Mouse (Mus musculus) kidney, embryonic 16.5 days (tissue): ENCODE results near the gene Ptprt. TPM values are rescaled to one million over a fixed set of nuclear protein-coding genes. Genes with fewer than 3 reads are reported as not detected.

Source experiments
- ATAC-seq: fragments of 200-750 bp; cut with Nextera tagmentation; 2 replicates; pipeline ENCODE4 v1.8.0; 2017; ENCODE audit warnings: moderate TSS enrichment; ENCODE audit not compliant: low FRiP score, low TSS enrichment
- H3K27ac ChIP-seq: fragments of 300-500 bp; sonication (generic); 2 replicates; pipeline ENCODE4 v1.5.1; 2014; ENCODE audit warnings: low read length
- H3K27me3 ChIP-seq: fragments of 300-500 bp; sonication (generic); 2 replicates; pipeline ENCODE4 v1.6.1; 2014; ENCODE audit warnings: low read length, control low read depth, mixed read lengths; ENCODE audit not compliant: insufficient read depth
- H3K36me3 ChIP-seq: fragments of 300-500 bp; sonication (generic); 2 replicates; pipeline ENCODE4 v1.6.1; 2014; ENCODE audit warnings: low read length, control low read depth, mixed read lengths; ENCODE audit not compliant: insufficient read depth
- H3K4me1 ChIP-seq: fragments of 300-500 bp; sonication (generic); 2 replicates; pipeline ENCODE4 v1.6.1; 2014; ENCODE audit warnings: low read length, control low read depth, mixed read lengths; ENCODE audit not compliant: insufficient read depth
- H3K4me2 ChIP-seq: fragments of 300-500 bp; sonication (generic); replicated peaks from 2 replicates; pipeline ENCODE4 v1.6.1; 2014; ENCODE audit warnings: low read depth, low read length
- H3K4me3 ChIP-seq: fragments of 300-500 bp; sonication (generic); 2 replicates; pipeline ENCODE4 v1.5.1; 2014; ENCODE audit warnings: mild to moderate bottlenecking, low read length
- H3K9ac ChIP-seq: fragments of 300-500 bp; sonication (generic); replicated peaks from 2 replicates; pipeline ENCODE4 v1.6.1; 2014; ENCODE audit warnings: low read length
- H3K9me3 ChIP-seq: fragments of 300-500 bp; sonication (generic); 2 replicates; pipeline ENCODE4 v1.6.1; 2016; ENCODE audit warnings: low read length, control low read depth
- WGBS: fragments of 180-500 bp; shearing (Covaris S2); extraction: QIAGEN DNeasy Blood & Tissue Kit; methylation state at CpG from one replicate; pipeline ENCODE4 v1.1.7; 2014; 5-methylcytosine and 5-hydroxymethylcytosine counted together
- polyA plus RNA-seq: library from polyadenylated mRNA; unstranded; fragments of >200 nt; fragmentation: Nextera tagmentation; extraction: Ambion mirVana; gene quantifications from 2 replicates; pipeline ENCODE4 v1.2.1, GENCODE M21; 2015

Gene Ptprt
- polyA plus RNA-seq, 1 experiment from 2014 or later: 3.2 TPM

DNA sequence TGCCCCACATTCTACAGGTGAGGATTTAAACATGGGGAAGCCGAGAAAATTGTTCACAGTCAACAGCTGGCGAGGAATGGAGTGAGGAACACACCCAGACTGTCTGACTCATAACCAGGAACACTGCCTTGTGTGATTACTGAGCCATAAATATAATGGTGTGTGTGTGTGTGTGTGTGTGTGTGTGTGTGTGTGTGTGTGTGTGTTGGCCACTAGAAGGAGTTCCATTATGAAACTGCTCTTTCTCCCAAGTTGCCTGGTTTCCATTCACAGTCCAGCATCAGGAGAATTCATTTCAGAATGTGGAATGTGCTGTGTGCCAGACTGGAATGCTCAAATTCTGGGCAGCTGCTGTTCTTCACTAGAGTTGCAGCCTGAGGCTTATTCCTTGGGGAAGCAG is 1099.4 kb downstream of the Ptprt start:
- Histone ChIP-seq H3K4me3 (no peak overlapping the region), H3K4me1 (no peaks in the 10 kb centered on the region), H3K9ac (no peak overlapping the region), H3K36me3 (no peaks in the 10 kb centered on the region), H3K4me2 (no peak overlapping the region), H3K9me3 (no peaks in the 10 kb centered on the region), H3K27ac (no peak overlapping the region), H3K27me3 (no peaks in the 10 kb centered on the region)
- ATAC-seq: no peak
- 80% methylated on average over 2 of the region's 2 CpGs for WGBS

DNA sequence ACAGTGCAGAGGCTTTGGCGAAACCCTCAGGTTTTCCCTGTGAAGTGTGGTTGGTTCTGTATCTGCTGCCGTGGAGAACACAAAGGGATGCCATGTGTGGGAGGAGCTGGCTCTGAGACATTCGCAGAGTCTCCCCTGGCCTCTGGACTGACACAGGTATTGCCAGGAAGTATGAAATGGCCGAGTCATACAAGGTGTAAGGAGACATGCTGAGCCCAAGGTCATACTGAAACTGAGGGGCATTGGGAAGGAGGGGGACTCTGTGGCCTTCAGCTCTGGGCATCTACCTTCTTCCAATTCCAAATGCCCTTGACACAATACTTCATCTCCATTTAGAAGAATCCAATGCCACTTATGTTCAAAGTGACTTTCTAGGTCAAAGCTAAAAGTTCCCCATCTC is 1103.1 kb downstream of the Ptprt start:
- H3K4me1 ChIP-seq: no peaks in the 10 kb centered on the region
- no peak for ATAC-seq
- H3K9ac ChIP-seq: no peak overlapping the region
- WGBS: 83% methylated on average over 4 of the region's 4 CpGs
- no peaks in the 10 kb centered on the region for H3K27me3 ChIP-seq
- no peak overlapping the region for H3K4me2 ChIP-seq
- H3K4me3 ChIP-seq: no peak overlapping the region
- no peaks in the 10 kb centered on the region for H3K9me3 ChIP-seq
- H3K27ac ChIP-seq: no peak overlapping the region
- H3K36me3 ChIP-seq: no peaks in the 10 kb centered on the region

DNA sequence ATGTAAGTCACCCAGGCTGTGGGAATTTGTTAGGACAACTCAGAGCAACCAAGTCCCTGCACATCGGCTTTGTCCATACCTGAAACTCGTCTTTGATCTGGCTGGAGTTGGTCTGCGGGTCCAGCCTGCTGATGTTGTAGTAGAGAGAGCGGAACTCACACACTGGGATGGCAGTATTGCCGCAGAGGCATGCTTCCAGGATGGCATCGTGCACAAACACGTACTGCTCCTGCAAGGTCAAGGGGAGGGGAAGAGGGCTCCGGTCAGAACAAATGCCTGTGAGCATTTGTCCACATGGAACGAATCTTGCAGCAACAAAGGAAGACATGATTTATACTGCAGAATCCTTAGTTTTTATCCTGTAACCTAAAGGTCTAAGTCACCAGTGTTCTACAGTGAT is 1107.3 kb downstream of the Ptprt start:
- Histone ChIP-seq H3K27ac (no peak overlapping the region), H3K27me3 (no peaks in the 10 kb centered on the region), H3K4me2 (no peak overlapping the region), H3K4me3 (no peak overlapping the region), H3K36me3 (no peaks in the 10 kb centered on the region), H3K9ac (no peak overlapping the region), H3K4me1 (no peaks in the 10 kb centered on the region), H3K9me3 (no peaks in the 10 kb centered on the region)
- 69% methylated on average over 9 of the region's 9 CpGs for WGBS
- ATAC-seq: no peak

DNA sequence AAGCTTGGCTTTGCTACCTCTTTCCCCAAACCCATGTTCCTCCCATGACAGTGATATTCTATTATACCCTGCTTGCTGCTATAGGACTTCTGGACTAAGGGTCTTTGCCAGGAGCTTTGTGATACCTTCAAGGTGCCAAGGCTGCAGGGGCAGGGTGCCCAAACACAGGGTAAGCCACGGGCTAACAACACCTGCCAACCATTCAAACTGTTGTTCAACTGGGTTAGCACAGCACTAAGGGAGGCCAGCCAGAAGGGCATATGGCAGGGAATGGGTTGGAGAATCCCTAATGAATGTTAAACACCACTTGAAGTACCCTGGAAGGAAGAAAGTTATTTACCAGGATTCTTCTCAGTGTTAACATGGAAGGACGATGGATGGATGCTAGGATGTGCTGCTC is 1108.9 kb downstream of the Ptprt start:
- no peak overlapping the region for H3K27ac ChIP-seq
- H3K9ac ChIP-seq: no peak overlapping the region
- no peaks in the 10 kb centered on the region for H3K4me1 ChIP-seq
- no peaks in the 10 kb centered on the region for H3K9me3 ChIP-seq
- no peaks in the 10 kb centered on the region for H3K36me3 ChIP-seq
- no peaks in the 10 kb centered on the region for H3K27me3 ChIP-seq
- no peak for ATAC-seq
- H3K4me3 ChIP-seq: no peak overlapping the region
- no peak overlapping the region for H3K4me2 ChIP-seq
- 80% methylated on average over 2 of the region's 2 CpGs for WGBS

DNA sequence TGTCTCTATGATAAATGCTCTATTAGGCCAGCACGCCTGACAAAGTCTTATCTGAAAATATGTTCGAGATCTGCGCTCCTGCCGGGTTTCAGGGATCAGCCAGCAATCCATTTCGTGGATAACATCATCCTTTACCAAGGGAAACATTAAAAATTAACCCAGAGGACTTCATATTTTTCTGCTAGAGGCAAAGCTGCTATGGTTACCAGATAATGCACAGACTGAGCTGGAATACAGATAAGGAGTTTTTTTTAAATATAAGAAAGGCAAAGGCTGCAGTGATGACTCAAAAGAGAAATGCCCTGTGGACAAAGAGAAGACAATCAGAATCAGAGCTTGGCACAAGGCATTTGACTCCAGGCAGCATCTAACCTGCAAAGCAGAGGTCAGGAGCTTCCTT is 1111.4 kb downstream of the Ptprt start:
- Histone ChIP-seq H3K9ac (no peak overlapping the region), H3K4me2 (no peak overlapping the region), H3K4me1 (no peaks in the 10 kb centered on the region), H3K27me3 (no peaks in the 10 kb centered on the region), H3K9me3 (no peaks in the 10 kb centered on the region), H3K4me3 (no peak overlapping the region), H3K27ac (no peak overlapping the region), H3K36me3 (no peaks in the 10 kb centered on the region)
- no peak for ATAC-seq
- WGBS: 63% methylated on average over 5 of the region's 5 CpGs

DNA sequence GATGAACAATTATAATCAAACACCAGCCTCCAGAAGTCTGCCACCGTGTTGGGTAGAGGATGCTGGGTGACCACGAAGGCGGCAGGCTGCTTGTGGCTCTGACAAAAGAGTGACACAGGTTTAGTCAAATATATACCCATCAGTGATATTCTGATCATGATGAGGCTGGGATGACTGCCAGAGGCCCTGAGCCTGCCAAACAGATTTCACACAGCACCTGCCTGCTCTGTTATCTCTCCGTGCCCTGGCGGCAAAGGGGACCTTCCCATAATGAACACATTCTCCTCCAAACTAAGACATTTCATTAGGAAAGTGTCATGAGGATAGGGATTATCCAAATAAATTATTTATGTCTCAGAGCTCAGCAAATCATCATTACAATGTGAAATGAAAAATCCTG is 1113.6 kb downstream of the Ptprt start:
- Histone ChIP-seq H3K27ac (no peak overlapping the region), H3K27me3 (no peaks in the 10 kb centered on the region), H3K9ac (no peak overlapping the region), H3K4me3 (no peak overlapping the region), H3K4me2 (no peak overlapping the region), H3K9me3 (no peaks in the 10 kb centered on the region), H3K4me1 (no peaks in the 10 kb centered on the region), H3K36me3 (no peaks in the 10 kb centered on the region)
- no peak for ATAC-seq
- WGBS: 97% methylated on average over 5 of the region's 5 CpGs

DNA sequence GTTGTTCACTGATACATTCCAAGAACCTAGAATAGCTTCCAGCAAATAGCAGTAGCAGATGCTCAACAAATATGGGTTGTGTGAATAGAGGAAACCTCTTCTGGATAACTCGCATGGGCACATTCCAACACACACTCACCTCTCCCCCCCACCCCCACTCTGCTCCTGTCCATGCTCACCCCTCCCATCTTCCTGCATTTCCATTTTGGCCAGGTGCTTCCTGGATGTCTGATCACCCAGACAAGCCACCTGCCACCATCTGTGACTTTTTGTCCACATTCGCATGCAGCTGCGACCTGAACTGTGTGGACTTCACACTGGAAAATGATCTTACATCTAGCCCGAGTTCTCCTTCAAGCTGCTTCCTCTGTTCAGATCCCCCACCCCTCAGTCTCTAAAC is 1115.5 kb downstream of the Ptprt start:
- H3K27me3 ChIP-seq: no peaks in the 10 kb centered on the region
- no peak overlapping the region for H3K4me2 ChIP-seq
- no peaks in the 10 kb centered on the region for H3K9me3 ChIP-seq
- H3K36me3 ChIP-seq: no peaks in the 10 kb centered on the region
- H3K9ac ChIP-seq: no peak overlapping the region
- no peaks in the 10 kb centered on the region for H3K4me1 ChIP-seq
- no peak overlapping the region for H3K27ac ChIP-seq
- ATAC-seq: no peak
- H3K4me3 ChIP-seq: no peak overlapping the region
- 75% methylated on average over 4 of the region's 4 CpGs for WGBS

DNA sequence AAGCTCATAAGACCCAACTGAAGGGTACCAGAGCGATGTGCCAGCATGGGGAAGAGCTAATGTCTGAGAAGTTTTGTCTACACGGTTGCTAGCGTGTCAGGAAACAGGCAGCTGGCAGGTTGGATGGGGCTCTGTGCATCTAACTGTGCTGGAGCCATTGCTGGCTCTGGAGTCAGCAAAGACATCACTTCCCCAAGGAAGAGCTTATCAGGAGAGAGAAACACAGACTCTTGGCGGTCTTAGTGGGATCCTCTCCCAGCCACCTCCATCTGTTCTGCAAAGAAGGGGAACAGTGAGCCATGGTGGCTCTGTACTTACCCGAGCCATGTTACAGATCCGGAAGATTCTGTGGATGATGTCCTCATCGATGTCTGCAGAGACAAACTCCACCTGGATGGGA is 1126.8 kb downstream of the Ptprt start:
- Histone ChIP-seq H3K4me2 (no peak overlapping the region), H3K9me3 (no peaks in the 10 kb centered on the region), H3K4me3 (no peak overlapping the region), H3K27me3 (no peaks in the 10 kb centered on the region), H3K4me1 (no peaks in the 10 kb centered on the region), H3K27ac (no peak overlapping the region), H3K36me3 (no peaks in the 10 kb centered on the region), H3K9ac (no peak overlapping the region)
- no peak for ATAC-seq
- 87% methylated on average over 7 of the region's 7 CpGs for WGBS

DNA sequence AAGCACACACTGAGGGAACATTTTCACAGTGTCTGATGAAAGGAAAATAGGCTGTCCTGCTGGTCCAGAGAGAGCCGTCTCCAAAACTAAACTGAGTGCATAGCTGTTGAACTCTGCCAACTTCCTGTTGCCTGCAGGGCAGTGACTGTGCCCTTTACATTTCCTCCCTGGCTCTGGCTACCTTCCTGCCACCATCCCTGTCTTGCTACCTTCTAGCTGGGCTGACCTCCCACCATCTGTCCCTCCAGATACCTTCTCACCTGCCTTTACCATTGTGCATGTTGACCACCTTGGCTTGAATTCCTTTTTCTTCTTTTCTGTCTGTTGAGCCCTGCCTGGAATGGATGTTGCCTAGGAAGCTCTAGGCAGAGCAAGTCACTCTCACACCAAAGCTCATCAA is 1133.8 kb downstream of the Ptprt start:
- no peak for ATAC-seq
- 68% methylated on average over 1 of the region's 1 CpGs for WGBS
- no peaks in the 10 kb centered on the region for H3K9me3 ChIP-seq

DNA sequence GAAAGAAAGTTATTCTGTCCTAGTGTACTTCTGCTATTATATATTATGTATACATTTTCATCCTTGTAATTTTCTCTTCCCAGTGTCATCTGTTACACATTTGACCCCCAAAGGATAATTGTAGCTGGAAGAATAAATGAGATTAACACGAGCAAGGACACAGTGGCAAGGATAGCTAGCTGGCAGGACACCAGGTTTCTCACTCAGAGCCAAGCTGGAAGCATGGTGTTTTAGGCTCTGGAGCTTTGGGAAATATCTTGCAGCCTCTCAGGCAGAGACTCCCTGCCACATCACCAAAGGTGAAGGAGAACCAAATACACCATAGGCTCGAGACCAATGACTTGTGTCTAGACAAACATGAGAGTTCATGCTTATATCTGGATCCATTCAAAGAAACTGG is 1141.3 kb downstream of the Ptprt start:
- Histone ChIP-seq H3K4me3 (no peak overlapping the region), H3K27ac (no peak overlapping the region), H3K4me1 (no peaks in the 10 kb centered on the region), H3K4me2 (no peak overlapping the region), H3K9me3 (no peaks in the 10 kb centered on the region), H3K36me3 (no peaks in the 10 kb centered on the region), H3K9ac (no peak overlapping the region), H3K27me3 (no peaks in the 10 kb centered on the region)
- ATAC-seq: no peak
- WGBS: 70% methylated on average over 2 of the region's 2 CpGs

More for the DNA sequence above, 1133.8 kb downstream of the Ptprt start:
- H3K9ac ChIP-seq: no peak overlapping the region
- no peaks in the 10 kb centered on the region for H3K36me3 ChIP-seq
- H3K27ac ChIP-seq: no peak overlapping the region
- H3K4me2 ChIP-seq: no peak overlapping the region
- no peaks in the 10 kb centered on the region for H3K27me3 ChIP-seq
- no peaks in the 10 kb centered on the region for H3K4me1 ChIP-seq
- no peak overlapping the region for H3K4me3 ChIP-seq

DNA sequence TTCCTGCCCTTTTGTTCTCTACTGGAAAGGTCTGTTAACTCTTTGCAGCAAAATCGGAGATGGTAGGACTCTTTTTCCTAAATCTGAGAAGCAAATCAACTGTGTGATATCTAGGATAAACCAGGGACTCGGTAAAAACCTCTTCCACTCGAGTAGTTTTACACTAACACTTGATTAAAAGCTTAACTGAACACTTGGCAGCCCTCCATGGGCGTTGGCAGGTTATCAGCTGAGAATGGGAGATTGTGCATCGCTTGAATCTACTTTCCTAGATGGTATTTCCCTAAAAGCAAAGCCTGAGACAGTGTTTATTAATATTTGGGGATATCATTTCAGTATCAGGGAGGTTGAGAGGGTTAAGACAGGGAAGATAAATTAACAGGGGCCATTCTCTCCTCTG is 1144.0 kb downstream of the Ptprt start:
- Histone ChIP-seq H3K4me2 (no peak overlapping the region), H3K4me1 (no peaks in the 10 kb centered on the region), H3K9ac (no peak overlapping the region), H3K27ac (no peak overlapping the region), H3K4me3 (no peak overlapping the region), H3K36me3 (no peaks in the 10 kb centered on the region), H3K9me3 (no peaks in the 10 kb centered on the region), H3K27me3 (no peaks in the 10 kb centered on the region)
- ATAC-seq: no peak
- 57% methylated on average over 5 of the region's 5 CpGs for whole genome bisulfite sequencing
